Mouse (Mus musculus) heart, adult 10 weeks (tissue): ENCODE measurements around the gene Acad9. TPM values are rescaled to one million over a fixed set of nuclear protein-coding genes. Genes with fewer than 3 reads are reported as not detected.

ENCODE experiments used
- polyA plus RNA-seq: library from polyadenylated mRNA; stranded (reverse); fragments of 350-450 nt; fragmentation: Illumina TruSeq; extraction: RNeasy Lipid Tissue Mini Kit (QIAGEN cat#74804); gene quantifications from one replicate; pipeline ENCODE4 v1.2.3, GENCODE M21; 2014; ENCODE audit warnings: low read depth, low replicate concordance

Acad9 gene
- 37.7 TPM for polyA plus RNA-seq

GRCm38 (mm10) chr3:36065843-36066651, at the start of gene Acad9:
Acad9 (plus strand) TSS chr3:36065979.

GRCm38 (mm10) chr3:36053447-36053846, 12.3 kb upstream of the Acad9 start, which contains the start of gene Ccdc144b:
Ccdc144b (minus strand) TSS chr3:36053547.

Other genes with a start within 250 kb of the Acad9 start
- 43.9 TPM for gene Dcun1d1, start 128.5 kb upstream of the Acad9 start, polyA plus RNA-seq
- 168 TPM for gene Mccc1, start 65.3 kb upstream of the Acad9 start, polyA plus RNA-seq
- not detected for gene Ccdc144b, start 12.4 kb upstream of the Acad9 start, polyA plus RNA-seq
- gene D3Ertd254e, start 85.0 kb downstream of the Acad9 start, polyA plus RNA-seq, result 2.6 TPM
- gene Qrfpr, start 156.3 kb downstream of the Acad9 start, polyA plus RNA-seq, result not detected